Mouse (Mus musculus) embryonic fibroblast, embryonic 13.5 days (primary cell): ENCODE measurements at regions not wholly inside any gene's neighbourhood (a gene's known extent, or its start where the extent isn't known, plus 50 kb on each side); places are given as distances from the start of the nearest gene placed in this dataset.

Experiments
- CTCF ChIP-seq: IDR thresholded peaks from 2 replicates; pipeline ENCODE4 v1.5.1; 2011; ENCODE audit warnings: mild to moderate bottlenecking, control low read depth, low read length, moderate library complexity, borderline replicate concordance; ENCODE audit not compliant: insufficient read depth
- POLR2A ChIP-seq: IDR thresholded peaks from 2 replicates; pipeline ENCODE4 v1.6.1; 2011; ENCODE audit warnings: low read depth, mild to moderate bottlenecking, control low read depth, low read length, moderate library complexity

GRCm38 (mm10) chr6:52443112-52443984, 130.1 kb downstream of the Evx1 start:
- TF ChIP-seq CTCF (no peak), POLR2A (no peak)
